Mouse (Mus musculus) ES-CJ7 (cell line): Measurements from ENCODE around the gene 1700028J19Rik.

Experiments
- DNase-seq: peaks from one replicate; pipeline ENCODE4 v3.0.0; 2011; ENCODE audit warnings: low read depth, low spot score

The 1700028J19Rik gene

DNA sequence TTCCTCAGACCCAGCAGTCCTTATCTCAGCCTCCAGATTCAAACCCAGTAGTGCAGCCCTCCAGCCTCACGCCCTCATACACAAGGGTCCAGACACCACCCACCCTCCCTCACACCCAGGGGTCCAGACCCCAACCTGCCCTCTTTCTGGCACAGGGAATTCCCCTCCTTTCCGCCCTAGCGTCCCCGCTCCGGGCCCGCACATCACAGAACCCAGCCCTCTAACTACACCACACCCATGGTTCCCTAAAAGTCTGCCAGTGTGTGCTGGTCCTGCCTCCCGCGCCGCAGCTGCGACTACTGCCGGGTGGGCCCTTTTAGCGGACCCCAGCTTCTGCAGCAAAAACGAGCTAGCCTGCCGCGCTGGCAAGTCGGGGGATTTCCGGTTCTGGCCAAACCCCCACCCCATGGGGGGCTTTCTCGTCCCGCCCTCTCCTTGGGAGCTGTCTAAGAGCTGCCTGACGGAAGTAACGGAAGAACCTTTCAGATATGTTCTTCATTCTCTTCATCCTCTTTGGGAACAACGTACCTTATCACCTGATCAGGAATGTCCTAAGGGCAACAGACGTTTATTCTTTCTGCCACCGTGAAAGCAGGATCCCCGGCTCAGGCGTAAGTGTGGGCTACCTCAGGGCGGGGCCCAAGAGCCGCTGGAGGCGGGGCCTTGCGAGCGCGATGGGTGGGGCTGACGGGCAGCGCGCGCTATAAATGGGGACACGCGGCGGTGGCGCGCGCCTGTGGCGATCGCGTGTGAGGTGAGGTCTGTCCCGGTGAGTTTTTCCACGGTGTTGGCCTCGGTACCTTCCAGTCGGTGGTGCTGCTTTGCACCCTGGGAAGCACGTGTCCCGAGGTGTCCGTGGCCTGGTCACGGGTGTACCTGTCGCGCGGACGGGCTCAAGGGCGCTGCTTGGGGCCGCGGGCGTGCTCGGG, at the start of gene 1700028J19Rik, which contains the start of gene 2410002F23Rik:
Gene 1700028J19Rik, minus strand, starts transcription at position 641 of the 929 bp plus-strand sequence.
Gene 2410002F23Rik, plus strand, starts transcription at position 668 of the 929 bp plus-strand sequence.
- DNase-seq: peak; percentile 92

- peak; percentile 80 for DNase-seq
Observed at GRCm38 (mm10) chr7:44291418-44291817, 44.9 kb upstream of the 1700028J19Rik start.

DNA sequence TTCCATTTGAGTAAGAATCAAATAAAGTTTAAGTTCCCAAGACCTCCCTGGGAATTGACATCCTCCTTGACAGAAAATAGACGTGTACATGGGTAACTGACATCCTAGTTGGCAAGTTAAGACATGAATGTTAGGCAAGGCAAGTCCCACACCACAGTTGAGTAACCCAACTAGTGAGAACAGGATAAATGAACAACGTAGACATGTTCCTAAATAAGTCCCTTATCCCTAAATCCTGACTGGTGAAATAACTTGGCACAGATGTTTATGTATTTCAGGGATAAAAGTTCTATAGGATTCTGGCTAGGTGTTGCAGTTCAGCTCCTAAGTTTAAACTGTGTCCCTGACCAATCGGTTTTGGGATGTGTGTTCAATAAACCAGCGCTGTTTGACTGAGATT, 44.5 kb upstream of the 1700028J19Rik start:
- no peak for DNase-seq

GRCm38 (mm10) chr7:44287760-44288159, 41.3 kb upstream of the 1700028J19Rik start:
- DNase-seq: peak; percentile 71

DNA sequence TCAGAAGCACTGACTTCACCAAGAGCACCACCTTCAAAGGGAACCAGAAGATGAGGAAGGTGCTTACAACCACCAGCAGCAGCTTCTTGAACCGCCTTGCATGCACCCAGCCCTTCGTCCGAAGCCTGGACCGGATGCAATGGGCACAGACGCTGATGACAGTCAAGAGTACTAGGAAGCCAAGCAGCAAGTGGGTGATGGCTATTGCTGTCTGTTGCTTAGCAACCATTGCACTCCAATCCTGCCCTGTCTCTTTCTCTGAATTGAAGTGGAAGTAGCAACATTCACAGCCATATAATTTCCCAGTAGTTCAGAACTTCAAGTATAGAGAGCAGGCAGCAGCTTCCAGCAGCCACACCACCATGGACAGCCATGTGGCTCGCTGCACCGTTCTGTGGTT, 35.1 kb upstream of the 1700028J19Rik start:
- no peak for DNase-seq

DNA sequence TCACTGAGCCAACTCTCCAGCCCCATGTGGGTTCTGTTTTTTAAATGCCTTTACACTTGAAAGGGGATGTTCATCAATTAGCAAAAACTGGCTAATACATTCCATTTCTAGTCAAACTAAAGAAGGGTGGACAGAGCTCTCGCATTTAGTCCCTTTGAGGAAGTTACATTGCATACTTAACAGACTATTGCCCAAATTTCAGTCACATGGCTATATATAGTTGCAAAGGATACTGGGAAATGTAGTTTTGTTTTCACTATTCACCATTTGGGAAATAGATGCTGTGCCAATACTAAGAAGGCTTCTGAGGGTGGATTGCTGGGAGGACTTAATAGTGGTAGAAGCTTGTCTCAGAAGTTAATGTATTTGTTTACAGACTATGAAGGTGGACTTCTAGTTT, 34.5 kb upstream of the 1700028J19Rik start:
- DNase-seq: no peak

DNA sequence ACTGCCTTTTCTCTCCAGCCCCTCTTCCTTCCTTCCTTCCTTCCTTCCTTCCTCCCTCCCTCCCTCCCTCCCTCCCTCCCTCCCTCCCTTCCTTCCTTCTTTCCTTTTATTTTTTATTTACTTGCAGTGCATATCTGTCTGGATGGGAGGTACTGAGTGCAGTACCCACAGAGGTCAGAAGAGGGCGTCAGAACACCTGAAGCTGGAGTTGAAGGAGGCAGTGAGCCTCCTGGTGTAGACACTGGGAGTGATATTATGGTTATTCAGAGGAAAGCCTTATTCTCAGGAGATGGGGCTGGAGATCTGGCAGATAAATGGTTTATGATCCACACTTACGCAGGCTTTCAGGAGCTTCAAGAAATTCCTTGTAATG, 30.7 kb upstream of the 1700028J19Rik start:
- peak; percentile 86 for DNase-seq

DNA sequence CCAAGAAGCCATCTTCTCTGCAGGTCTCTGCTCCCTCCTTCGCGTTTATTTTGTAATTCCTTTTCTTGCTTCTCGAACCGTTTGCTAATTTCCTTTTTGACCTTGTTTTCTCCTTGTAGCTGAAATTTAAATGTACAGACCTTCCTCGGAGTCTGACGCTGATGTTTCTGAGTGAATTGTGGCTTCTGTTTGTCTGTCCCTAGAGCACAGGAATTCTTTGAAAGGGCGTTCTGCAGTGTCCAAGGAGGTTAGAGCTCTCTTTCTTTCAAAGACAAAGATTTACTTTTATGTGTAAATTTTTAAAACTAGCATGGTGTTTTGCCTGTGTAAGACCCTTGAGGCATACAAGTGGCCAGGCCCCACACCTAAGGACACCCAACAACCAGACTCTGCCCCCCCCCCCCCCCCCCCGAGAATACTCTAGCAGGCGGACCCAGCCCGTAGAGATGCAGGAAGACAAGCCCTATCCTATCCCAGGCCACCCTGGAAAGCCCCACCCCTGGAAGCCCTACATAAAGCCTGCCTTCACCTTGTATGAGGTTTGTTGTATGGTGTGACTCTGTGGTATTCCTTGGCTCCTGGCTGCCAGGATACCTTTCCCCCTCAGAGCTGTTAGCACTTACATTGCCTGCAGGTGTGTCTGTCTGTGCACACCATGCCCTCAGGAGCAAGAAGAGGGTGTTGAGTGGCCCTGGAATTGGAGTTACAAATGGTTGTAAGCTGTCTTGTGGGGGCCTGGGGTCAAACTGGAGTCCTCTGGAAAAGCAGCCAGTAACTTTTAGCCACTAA, 30.2 kb upstream of the 1700028J19Rik start:
- DNase-seq: peak; percentile 86

DNA sequence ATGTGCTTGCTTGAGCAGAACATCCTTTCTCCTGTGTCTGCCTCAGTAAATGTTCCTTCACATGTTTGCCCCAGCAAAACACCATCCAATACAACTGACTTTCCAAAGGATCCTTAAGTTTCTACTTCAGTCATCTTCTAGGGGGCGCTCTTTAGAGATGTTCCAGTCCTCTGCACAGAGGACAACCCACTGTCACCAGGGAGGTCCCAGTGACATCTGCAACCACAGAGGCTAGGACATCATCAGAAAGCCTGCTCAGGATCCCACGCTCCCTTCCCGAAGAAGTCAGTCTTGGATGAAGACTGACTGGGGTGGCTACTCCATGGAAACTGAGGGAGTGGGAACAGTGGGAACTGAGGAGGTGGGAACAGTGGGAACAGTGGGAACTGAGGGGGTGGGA, 29.1 kb upstream of the 1700028J19Rik start:
- peak; percentile 51 for DNase-seq

GRCm38 (mm10) chr7:44274096-44274495, 27.6 kb upstream of the 1700028J19Rik start:
- peak; percentile 35 for DNase-seq

- no peak for DNase-seq
Observed at GRCm38 (mm10) chr7:44273446-44273845, 27.0 kb upstream of the 1700028J19Rik start.

DNA sequence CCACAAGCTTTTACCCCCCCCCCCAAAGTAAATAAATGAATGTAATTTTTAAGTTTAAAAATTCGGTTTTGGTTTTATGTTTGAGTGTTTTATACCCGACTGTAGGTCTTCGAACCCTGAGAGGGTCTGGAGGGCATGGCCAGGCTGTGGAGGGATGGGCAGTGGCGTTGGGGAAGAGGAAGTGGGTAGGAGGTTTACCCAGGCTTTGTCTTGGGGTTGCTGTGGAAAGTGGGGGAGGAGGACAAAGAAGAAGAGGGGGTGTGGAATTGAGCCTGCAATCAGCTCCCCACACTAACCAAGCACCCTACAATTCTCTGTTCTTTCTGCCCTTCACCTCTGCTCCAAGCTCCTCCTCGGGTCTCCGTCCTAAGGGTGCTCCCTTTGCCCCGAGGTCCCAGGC, 26.1 kb upstream of the 1700028J19Rik start:
- DNase-seq: no peak

- DNase-seq: peak; percentile 82
Observed at GRCm38 (mm10) chr7:44271309-44271708, 24.8 kb upstream of the 1700028J19Rik start.

DNA sequence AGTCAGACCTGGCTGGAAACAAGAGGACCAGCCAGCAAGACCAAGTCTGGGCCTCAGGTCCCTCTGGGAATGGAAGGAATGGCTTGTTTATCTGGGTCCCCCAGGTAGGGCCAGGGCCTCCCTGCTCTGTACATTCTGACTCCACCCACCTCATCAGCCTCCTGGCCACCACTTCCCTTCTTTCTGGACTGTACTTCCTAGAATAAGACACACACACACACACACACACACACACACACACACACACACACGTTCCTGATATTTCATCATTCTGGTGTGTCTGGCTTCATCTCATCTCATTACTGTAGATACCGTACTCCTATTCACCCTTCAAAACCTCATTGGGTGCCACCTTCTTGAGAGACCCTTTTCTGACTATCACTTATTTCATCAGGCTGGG, 22.9 kb upstream of the 1700028J19Rik start:
- no peak for DNase-seq

- no peak for DNase-seq
Observed at GRCm38 (mm10) chr7:44268117-44268516, 21.6 kb upstream of the 1700028J19Rik start.

GRCm38 (mm10) chr7:44262791-44263643, 16.5 kb upstream of the 1700028J19Rik start:
- peak; percentile 95 for DNase-seq

- no peak for DNase-seq
Observed at GRCm38 (mm10) chr7:44261147-44261546, 14.7 kb upstream of the 1700028J19Rik start, which contains the start of gene Gm15517. TSS of gene Gm15517 (plus strand) at chr7:44261447.

- DNase-seq: no peak
Observed at GRCm38 (mm10) chr7:44260410-44260809, 13.9 kb upstream of the 1700028J19Rik start.

DNA sequence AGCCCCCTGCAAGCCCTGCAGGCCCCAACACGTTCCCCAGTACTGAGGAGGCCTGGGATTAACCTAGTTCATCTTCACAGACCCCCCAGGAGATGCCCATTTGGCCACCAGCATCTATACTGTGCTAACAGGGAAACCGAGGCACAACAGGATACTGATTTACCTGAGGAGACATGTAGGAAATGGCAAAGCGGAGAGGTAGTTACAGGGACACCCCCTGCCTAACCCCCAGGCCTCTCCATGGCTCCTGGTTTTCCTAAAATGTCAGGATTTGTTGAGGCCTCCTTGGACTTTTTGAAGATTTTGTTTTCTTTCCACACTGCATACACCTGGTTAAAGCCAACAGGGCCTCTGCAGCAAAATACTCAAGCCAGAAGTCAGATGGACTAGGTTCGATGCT, 10.8 kb upstream of the 1700028J19Rik start, which contains the start of gene Acp4:
Gene Acp4, minus strand, starts transcription at position 101 of the 400 bp plus-strand sequence.
- no peak for DNase-seq

DNA sequence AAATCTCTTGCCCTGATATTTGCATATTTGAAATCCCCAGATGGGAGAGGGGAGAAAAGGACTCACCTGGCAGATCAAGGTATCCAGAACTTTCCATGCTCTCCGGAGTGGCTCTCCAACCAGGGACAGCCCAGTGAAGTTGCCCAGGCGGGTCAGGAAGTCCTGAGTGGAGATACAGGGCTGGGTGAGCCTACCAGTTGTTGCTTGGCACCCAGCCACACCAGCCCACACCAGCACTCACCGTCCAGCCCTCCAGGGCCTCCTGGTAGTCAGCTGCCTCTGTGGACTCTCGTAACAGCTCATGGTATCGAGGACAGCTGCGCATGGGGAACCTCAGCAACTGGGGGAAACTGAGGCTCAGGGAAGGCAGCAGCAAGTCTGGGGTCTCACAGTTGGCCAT, 8.4 kb upstream of the 1700028J19Rik start:
- no peak for DNase-seq

- DNase-seq: no peak
Observed at GRCm38 (mm10) chr7:44253023-44253616, 6.6 kb upstream of the 1700028J19Rik start.
